13 mouse cellular contexts compared by ENCODE assay signal in genomic region chr7:129049726-129050125, GRCm38 (mm10).
DNase-seq lines count a peak whose midpoint lies in the region; ATAC-seq and TF ChIP-seq lines count a peak whose summit lies in the region.
"Had no signal": no experiment of that assay in that cellular context is flagged by ENCODE, and none has a peak within 500 bp of the region (broad histone marks: within the 10 kb centered on the region; RNA-seq: fewer than 3 reads in every experiment).

No protein-coding gene starts in this region.

- no peak overlapping the region for H3K4me2 ChIP-seq in midbrain, postnatal 0 days (ENCODE audit: low read depth, low read length, poor library complexity, severe bottlenecking)
- no peak overlapping the region for H3K4me2 ChIP-seq in midbrain, embryonic 13.5 days (replicated peaks)
- H3K4me2 ChIP-seq: liver, embryonic 13.5 days had no signal

- peak; percentile 36 for DNase-seq in gastrocnemius, postnatal 10 days
- no peak for DNase-seq in gastrocnemius, adult 8-10 months (ENCODE audit: low spot score in 2 of 2)
- peak; percentile 66 for DNase-seq in midbrain, postnatal 0 days (ENCODE audit: low spot score)
- peak; percentile 16 to 20 for DNase-seq in left cerebral cortex, postnatal 36 days (ENCODE audit: low spot score in 2 of 2)
- no peak for DNase-seq in adipocyte (ENCODE audit: low spot score)
- DNase-seq in kidney, adult 18-20 months: no peak
- DNase-seq in spleen, postnatal 14 days (ENCODE audit: low spot score in 2 of 2): no peak
- DNase-seq: kidney, postnatal 25 days; liver, embryonic 13.5 days; thymus, postnatal 4 days had no signal

- H3K4me3 ChIP-seq in midbrain, postnatal 0 days (ENCODE audit: low read depth, low read length): no peak overlapping the region
- H3K4me3 ChIP-seq in midbrain, embryonic 13.5 days (replicated peaks): no peak overlapping the region
- H3K4me3 ChIP-seq: erythroblast, embryonic 14.5 days; liver, embryonic 13.5 days had no signal

- WGBS in midbrain, postnatal 0 days: 93% methylated on average over 4 of the region's 4 CpGs
- 89% methylated on average over 4 of the region's 4 CpGs for whole genome bisulfite sequencing in midbrain, embryonic 13.5 days

- intact Hi-C loops in left cerebral cortex, postnatal 36 days (cut with DNase I): no loop called here

- H3K4me1 ChIP-seq in midbrain, postnatal 0 days (ENCODE audit: insufficient read depth, low read length): no peaks in the 10 kb centered on the region
- H3K4me1 ChIP-seq in midbrain, embryonic 13.5 days (replicated peaks): no peaks in the 10 kb centered on the region
- H3K4me1 ChIP-seq: liver, embryonic 13.5 days had no signal

- TF ChIP-seq CTCF in midbrain, postnatal 0 days (IDR thresholded peaks at IDR 0.05): no peak

- no peak for ATAC-seq in midbrain, postnatal 0 days (ENCODE audit: low FRiP score)
- no peak for ATAC-seq in midbrain, embryonic 13.5 days
- ATAC-seq: inflammation-experienced regulatory T-cells, adult 6 months had no signal

- H3K27me3 ChIP-seq in midbrain, postnatal 0 days (ENCODE audit: insufficient read depth, low read length): no peaks in the 10 kb centered on the region
- no peaks in the 10 kb centered on the region for H3K27me3 ChIP-seq in midbrain, embryonic 13.5 days
- H3K27me3 ChIP-seq: liver, embryonic 13.5 days had no signal

- H3K27ac ChIP-seq in midbrain, postnatal 0 days (ENCODE audit: low read depth, low read length): no peak overlapping the region
- no peak overlapping the region for H3K27ac ChIP-seq in midbrain, embryonic 13.5 days
- H3K27ac ChIP-seq: liver, embryonic 13.5 days had no signal

- H3K9me3 ChIP-seq in midbrain, postnatal 0 days (ENCODE audit: low read length): no peaks in the 10 kb centered on the region
- H3K9me3 ChIP-seq in midbrain, embryonic 13.5 days: no peaks in the 10 kb centered on the region
- H3K9me3 ChIP-seq: liver, embryonic 13.5 days had no signal

- H3K36me3 ChIP-seq in midbrain, postnatal 0 days (ENCODE audit: insufficient read depth, low read length): no peaks in the 10 kb centered on the region
- no peaks in the 10 kb centered on the region for H3K36me3 ChIP-seq in midbrain, embryonic 13.5 days
- H3K36me3 ChIP-seq: liver, embryonic 13.5 days had no signal

- H3K9ac ChIP-seq in midbrain, postnatal 0 days (replicated peaks; ENCODE audit: low read length, poor library complexity, severe bottlenecking): no peak overlapping the region
- no peak overlapping the region for H3K9ac ChIP-seq in midbrain, embryonic 13.5 days (replicated peaks)
- H3K9ac ChIP-seq: liver, embryonic 13.5 days had no signal

Comparison
In these comparisons a context has a peak if more than half of its experiments do, and no peak if none do; other contexts are left out.
1. DNase-seq: peak in gastrocnemius, postnatal 10 days (single experiment), midbrain, postnatal 0 days (single experiment) and left cerebral cortex, postnatal 36 days (2 of 2); none in gastrocnemius, adult 8-10 months (0 of 2), adipocyte (single experiment), kidney, adult 18-20 months (single experiment) and spleen, postnatal 14 days (0 of 2).